Mouse (Mus musculus): ENCODE data around the gene Fkbpl. TPM values are rescaled to one million over a fixed set of nuclear protein-coding genes. Genes with fewer than 3 reads are reported as not detected.

Fkbpl gene
- polyA plus RNA-seq, 1 experiment from 2014 or later = 5.6 TPM

DNA sequence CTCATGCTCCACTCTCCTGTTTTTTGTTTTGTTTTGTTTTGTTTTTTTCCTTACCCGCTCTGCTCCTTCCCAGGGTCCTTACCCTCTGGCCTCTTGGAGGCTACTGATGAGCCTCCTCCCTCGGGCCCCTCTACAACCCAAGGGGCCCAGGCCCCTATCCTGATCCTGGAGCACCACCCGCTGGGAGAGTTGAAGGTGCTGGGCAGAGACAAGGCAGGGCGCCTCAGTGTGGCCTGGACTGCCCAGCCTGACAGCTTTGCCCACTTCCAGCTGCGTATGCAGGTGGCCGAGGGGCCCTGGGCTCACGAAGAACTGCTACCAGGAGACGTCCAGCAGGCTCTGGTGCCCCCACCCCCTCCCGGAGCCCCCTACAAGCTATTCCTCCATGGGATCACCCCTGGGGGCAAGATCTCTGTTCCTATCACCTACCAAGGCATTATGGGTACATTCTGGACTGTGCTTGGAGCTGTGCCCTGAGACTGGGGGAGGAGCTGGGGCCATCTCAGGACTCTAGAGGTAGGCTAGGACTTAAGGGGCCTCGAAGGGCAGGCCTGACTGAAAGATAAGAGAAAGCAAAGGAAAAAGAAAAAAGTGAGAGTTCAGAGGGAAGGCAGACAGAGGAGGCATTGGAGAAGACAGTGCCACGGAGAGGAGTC is 37.4 kb downstream of the Fkbpl start:
- no peak for DNase-seq
- WGBS (ENCODE audit: insufficient replicate concordance) = 55% methylated on average over 11 of the region's 11 CpGs
- no peaks in the 10 kb centered on the region for H3K36me3 ChIP-seq
- H3K4me3 ChIP-seq (replicated peaks) = no peak overlapping the region
- H3K27me3 ChIP-seq = peaks cover 55% of the 10 kb centered on the region
- H3K4me2 ChIP-seq = no peak overlapping the region
- no peak overlapping the region for H3K27ac ChIP-seq
- H3K4me1 ChIP-seq (replicated peaks) = peaks cover 7% of the 10 kb centered on the region
- ATAC-seq (ENCODE audit: low read depth) = no peak
- no peak overlapping the region for H3K9ac ChIP-seq
- H3K9me3 ChIP-seq (replicated peaks) = no peaks in the 10 kb centered on the region

GRCm38 (mm10) chr17:34683179-34683578 is 38.6 kb downstream of the Fkbpl start:
- Histone ChIP-seq H3K4me2 (no peak overlapping the region), H3K27me3 (peaks cover 44% of the 10 kb centered on the region), H3K9ac (no peak overlapping the region), H3K4me3 (replicated peaks) (no peak overlapping the region), H3K36me3 (no peaks in the 10 kb centered on the region), H3K9me3 (replicated peaks) (no peaks in the 10 kb centered on the region), H3K4me1 (replicated peaks) (peaks cover 7% of the 10 kb centered on the region), H3K27ac (no peak overlapping the region)
- no peak for ATAC-seq (ENCODE audit: low read depth)
- DNase-seq = no peak
- WGBS (ENCODE audit: insufficient replicate concordance) = 64% methylated on average over 8 of the region's 8 CpGs

GRCm38 (mm10) chr17:34683686-34684220 is 39.2 kb downstream of the Fkbpl start:
- Histone ChIP-seq H3K4me1 (replicated peaks) (peaks cover 7% of the 10 kb centered on the region), H3K4me2 (no peak overlapping the region), H3K27ac (no peak overlapping the region), H3K27me3 (peaks cover 40% of the 10 kb centered on the region), H3K4me3 (replicated peaks) (no peak overlapping the region), H3K36me3 (no peaks in the 10 kb centered on the region), H3K9ac (no peak overlapping the region), H3K9me3 (replicated peaks) (no peaks in the 10 kb centered on the region)
- WGBS (ENCODE audit: insufficient replicate concordance) = 50% methylated on average over 10 of the region's 10 CpGs
- ATAC-seq (ENCODE audit: low read depth) (no peak), DNase-seq (no peak)

- H3K27ac ChIP-seq = no peak overlapping the region
- H3K27me3 ChIP-seq = peaks cover 33% of the 10 kb centered on the region
- H3K4me2 ChIP-seq = no peak overlapping the region
- no peak overlapping the region for H3K9ac ChIP-seq
- peaks cover 7% of the 10 kb centered on the region for H3K4me1 ChIP-seq (replicated peaks)
- no peaks in the 10 kb centered on the region for H3K9me3 ChIP-seq (replicated peaks)
- no peaks in the 10 kb centered on the region for H3K36me3 ChIP-seq
- no peak overlapping the region for H3K4me3 ChIP-seq (replicated peaks)
- ATAC-seq (ENCODE audit: low read depth) (no peak), DNase-seq (no peak)
- 53% methylated on average over 9 of the region's 9 CpGs for WGBS (ENCODE audit: insufficient replicate concordance)
Observed at GRCm38 (mm10) chr17:34684253-34684893, 39.8 kb downstream of the Fkbpl start.

DNA sequence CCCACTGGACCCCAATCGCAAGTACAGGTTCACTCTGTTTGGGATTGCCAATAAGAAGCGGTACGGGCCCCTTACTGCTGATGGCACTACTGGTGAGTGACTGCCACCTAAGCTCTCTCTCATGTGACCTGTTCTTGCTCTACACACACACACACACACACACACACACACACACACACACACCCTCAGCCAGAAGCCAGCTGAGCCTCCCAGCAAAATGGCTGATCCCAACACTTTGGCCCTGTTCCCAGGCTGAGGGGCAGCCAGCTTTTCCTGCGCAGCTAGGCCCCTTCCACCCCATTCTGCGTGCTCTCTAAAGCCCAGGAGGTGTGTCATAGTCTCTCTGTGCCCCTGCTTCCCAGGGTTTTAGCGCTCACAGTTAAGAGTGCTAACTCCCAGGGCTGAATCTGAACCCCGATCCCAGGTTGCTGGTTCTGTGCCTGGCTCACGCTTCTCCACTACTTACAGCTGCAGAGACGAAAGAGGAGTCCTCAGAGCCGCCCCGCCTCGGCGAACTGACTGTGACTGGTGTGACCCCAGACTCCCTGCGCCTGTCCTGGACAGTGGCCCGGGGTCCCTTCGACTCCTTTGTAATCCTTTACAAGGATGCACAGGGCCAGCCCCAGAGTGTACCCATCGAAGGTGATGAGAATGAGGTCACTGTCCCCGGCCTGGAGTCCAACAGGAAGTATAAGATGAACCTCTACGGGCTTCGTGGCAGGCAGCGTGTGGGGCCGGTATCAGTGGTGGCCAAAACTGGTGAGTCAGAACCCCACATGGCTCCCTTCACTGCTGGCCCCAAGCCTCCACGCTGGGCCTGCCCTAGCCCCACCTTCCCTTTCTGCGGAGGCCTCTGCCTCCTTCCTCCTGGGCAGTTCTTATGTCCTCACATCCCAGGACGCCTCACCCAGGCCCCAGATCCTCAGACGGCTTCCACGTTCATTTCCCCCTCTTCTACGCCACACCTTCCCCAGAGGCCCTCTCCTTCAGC is 40.9 kb downstream of the Fkbpl start:
- 54% methylated on average over 28 of the region's 28 CpGs for WGBS (ENCODE audit: insufficient replicate concordance)
- Histone ChIP-seq H3K27ac (no peak overlapping the region), H3K27me3 (peaks cover 23% of the 10 kb centered on the region), H3K4me3 (replicated peaks) (no peak overlapping the region), H3K9me3 (replicated peaks) (no peaks in the 10 kb centered on the region), H3K36me3 (no peaks in the 10 kb centered on the region), H3K4me2 (no peak overlapping the region), H3K4me1 (replicated peaks) (peaks cover 7% of the 10 kb centered on the region), H3K9ac (no peak overlapping the region)
- DNase-seq (no peak), ATAC-seq (ENCODE audit: low read depth) (no peak)

- Histone ChIP-seq H3K36me3 (no peaks in the 10 kb centered on the region), H3K4me1 (replicated peaks) (no peaks in the 10 kb centered on the region), H3K27me3 (peaks cover 2% of the 10 kb centered on the region; the same call in 1 of the 2 replicates), H3K4me3 (replicated peaks) (no peak overlapping the region), H3K27ac (no peak overlapping the region), H3K9me3 (replicated peaks) (no peaks in the 10 kb centered on the region), H3K4me2 (no peak overlapping the region), H3K9ac (no peak overlapping the region)
- no peak for DNase-seq
- ATAC-seq (ENCODE audit: low read depth) = no peak
- WGBS (ENCODE audit: insufficient replicate concordance) = 74% methylated on average over 7 of the region's 7 CpGs
Observed at GRCm38 (mm10) chr17:34688889-34689288, 44.3 kb downstream of the Fkbpl start.

DNA sequence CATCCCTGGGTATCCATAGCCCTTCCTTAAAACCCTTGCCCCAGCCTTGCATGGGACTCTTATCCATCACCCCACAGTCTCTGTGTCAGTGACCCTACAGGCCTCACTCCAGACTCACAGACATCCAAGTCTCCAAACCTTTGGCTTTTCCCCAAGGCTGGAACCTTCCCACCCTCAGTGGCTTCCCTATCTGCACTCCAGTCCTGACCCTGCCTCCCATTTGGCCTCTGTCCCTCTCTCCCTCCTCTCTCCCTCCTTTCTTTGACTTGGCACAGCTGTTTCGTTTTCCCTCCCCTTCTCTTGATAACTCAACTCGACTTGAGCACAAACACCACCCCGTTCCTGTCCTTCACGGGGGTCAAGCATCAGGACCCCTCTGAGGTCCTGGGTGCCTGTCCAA is 45.9 kb downstream of the Fkbpl start:
- DNase-seq (no peak), ATAC-seq (ENCODE audit: low read depth) (no peak)

GRCm38 (mm10) chr17:34692906-34693305 is 48.3 kb downstream of the Fkbpl start:
- H3K9me3 ChIP-seq (replicated peaks) = no peaks in the 10 kb centered on the region
- H3K27me3 ChIP-seq = no peaks in the 10 kb centered on the region
- no peak for ATAC-seq (ENCODE audit: low read depth)
- H3K4me2 ChIP-seq = no peak overlapping the region
- H3K36me3 ChIP-seq = no peaks in the 10 kb centered on the region
- no peak overlapping the region for H3K4me3 ChIP-seq (replicated peaks)
- no peak for DNase-seq
- H3K9ac ChIP-seq = no peak overlapping the region
- no peak overlapping the region for H3K27ac ChIP-seq
- H3K4me1 ChIP-seq (replicated peaks) = no peaks in the 10 kb centered on the region
- WGBS (ENCODE audit: insufficient replicate concordance) = 61% methylated on average over 7 of the region's 7 CpGs

More for the DNA sequence above, 45.9 kb downstream of the Fkbpl start:
- H3K36me3 ChIP-seq = no peaks in the 10 kb centered on the region
- H3K4me2 ChIP-seq = no peak overlapping the region
- 50% methylated on average over 4 of the region's 4 CpGs for WGBS (ENCODE audit: insufficient replicate concordance)
- H3K4me1 ChIP-seq (replicated peaks) = no peaks in the 10 kb centered on the region
- no peak overlapping the region for H3K27ac ChIP-seq
- H3K4me3 ChIP-seq (replicated peaks) = no peak overlapping the region
- H3K9me3 ChIP-seq (replicated peaks) = no peaks in the 10 kb centered on the region
- no peaks in the 10 kb centered on the region for H3K27me3 ChIP-seq
- no peak overlapping the region for H3K9ac ChIP-seq

Other genes starting within 250 kb of the Fkbpl start
- gene BC051142, start 245.9 kb upstream of the Fkbpl start, polyA plus RNA-seq (2015; fragmentation: Nextera tagmentation; extraction: Ambion mirVana) = 0.21 TPM in 1 of 2 replicates, not detected in the other
- gene Btnl4, start 167.4 kb upstream of the Fkbpl start, polyA plus RNA-seq (2015; fragmentation: Nextera tagmentation; extraction: Ambion mirVana) = not detected in 2 replicates
- gene Btnl6, start 127.4 kb upstream of the Fkbpl start, polyA plus RNA-seq (2015; fragmentation: Nextera tagmentation; extraction: Ambion mirVana) = not detected in 2 replicates
- gene Notch4, start 80.5 kb upstream of the Fkbpl start, polyA plus RNA-seq (2015; fragmentation: Nextera tagmentation; extraction: Ambion mirVana) = 0.43 and 0.55 TPM in 2 replicates
- gene Gpsm3, start 55.0 kb upstream of the Fkbpl start, polyA plus RNA-seq (2015; fragmentation: Nextera tagmentation; extraction: Ambion mirVana) = 8.5 and 8.9 TPM in 2 replicates
- gene Pbx2, start 53.5 kb upstream of the Fkbpl start, polyA plus RNA-seq (2015; fragmentation: Nextera tagmentation; extraction: Ambion mirVana) = 3.8 TPM in 2 replicates
- gene Ager, start 46.9 kb upstream of the Fkbpl start, polyA plus RNA-seq (2015; fragmentation: Nextera tagmentation; extraction: Ambion mirVana) = 0.68 and 0.72 TPM in 2 replicates
- gene Rnf5, start 41.1 kb upstream of the Fkbpl start, polyA plus RNA-seq (2015; fragmentation: Nextera tagmentation; extraction: Ambion mirVana) = 86.1 and 93.6 TPM in 2 replicates
- 24.9 and 27.0 TPM in 2 replicates for gene Agpat1, start 40.5 kb upstream of the Fkbpl start, polyA plus RNA-seq (2015; fragmentation: Nextera tagmentation; extraction: Ambion mirVana)
- 0.30 and 0.34 TPM in 2 replicates for gene Egfl8, start 28.8 kb upstream of the Fkbpl start, polyA plus RNA-seq (2015; fragmentation: Nextera tagmentation; extraction: Ambion mirVana)
- gene Ppt2, start 16.3 kb upstream of the Fkbpl start, polyA plus RNA-seq (2015; fragmentation: Nextera tagmentation; extraction: Ambion mirVana) = 10.4 and 12.0 TPM in 2 replicates
- 0.05 and 0.07 TPM in 2 replicates for gene Prrt1, start 15.2 kb upstream of the Fkbpl start, polyA plus RNA-seq (2015; fragmentation: Nextera tagmentation; extraction: Ambion mirVana)
- gene Atf6b, start 2.4 kb downstream of the Fkbpl start, polyA plus RNA-seq (2015; fragmentation: Nextera tagmentation; extraction: Ambion mirVana) = 24.6 and 27.4 TPM in 2 replicates
- 0.05 and 0.08 TPM in 2 replicates for gene Tnxb, start 25.8 kb downstream of the Fkbpl start, polyA plus RNA-seq (2015; fragmentation: Nextera tagmentation; extraction: Ambion mirVana)
- gene C4b, start 99.1 kb downstream of the Fkbpl start, polyA plus RNA-seq (2015; fragmentation: Nextera tagmentation; extraction: Ambion mirVana) = 1.2 and 1.4 TPM in 2 replicates
- not detected in 2 replicates for gene Cyp21a1, start 159.8 kb downstream of the Fkbpl start, polyA plus RNA-seq (2015; fragmentation: Nextera tagmentation; extraction: Ambion mirVana)
- 19.9 and 20.2 TPM in 2 replicates for gene Stk19, start 192.2 kb downstream of the Fkbpl start, polyA plus RNA-seq (2015; fragmentation: Nextera tagmentation; extraction: Ambion mirVana)
- gene Dxo, start 192.3 kb downstream of the Fkbpl start, polyA plus RNA-seq (2015; fragmentation: Nextera tagmentation; extraction: Ambion mirVana) = 28.6 and 30.9 TPM in 2 replicates
- 24.0 and 26.1 TPM in 2 replicates for gene Skiv2l, start 205.4 kb downstream of the Fkbpl start, polyA plus RNA-seq (2015; fragmentation: Nextera tagmentation; extraction: Ambion mirVana)
- gene Nelfe, start 205.6 kb downstream of the Fkbpl start, polyA plus RNA-seq (2015; fragmentation: Nextera tagmentation; extraction: Ambion mirVana) = 60.1 and 65.1 TPM in 2 replicates
- gene Cfb, start 217.8 kb downstream of the Fkbpl start, polyA plus RNA-seq (2015; fragmentation: Nextera tagmentation; extraction: Ambion mirVana) = 118 and 133 TPM in 2 replicates
- gene Zbtb12, start 234.7 kb downstream of the Fkbpl start, polyA plus RNA-seq (2015; fragmentation: Nextera tagmentation; extraction: Ambion mirVana) = 0.54 and 0.80 TPM in 2 replicates
- gene Gm20547, start 237.3 kb downstream of the Fkbpl start, polyA plus RNA-seq (2015; fragmentation: Nextera tagmentation; extraction: Ambion mirVana) = 0.17 TPM in 1 of 2 replicates, not detected in the other

Measured in liver, embryonic 13.5 days (tissue).